Mouse (Mus musculus): ENCODE data around the gene Snx30.

DNA sequence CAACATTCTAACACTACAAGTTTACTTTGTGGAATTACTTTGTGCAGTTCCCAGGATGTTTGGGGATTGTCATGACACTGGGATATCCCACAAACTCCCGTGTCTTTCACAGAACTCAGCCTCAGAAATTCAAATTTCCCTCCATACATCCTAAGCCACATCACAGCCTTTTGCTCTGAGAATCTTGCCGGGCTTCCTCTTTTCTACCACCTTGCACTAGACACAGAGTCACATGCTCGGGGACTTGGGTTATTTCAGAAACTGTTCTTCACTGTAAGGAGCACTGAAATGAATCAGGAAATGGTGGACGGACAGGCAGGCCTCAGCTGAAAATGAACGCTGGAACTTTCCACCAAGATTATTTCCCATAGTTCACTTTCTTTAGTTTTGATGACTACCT, 2.3 kb upstream of the Snx30 start:
- TF ChIP-seq TBP (IDR thresholded peaks at IDR 0.05; ENCODE audit: low read depth, low read length): peak; percentile 70; the same call in 1 of the 2 replicates
- TF ChIP-seq MAFK (IDR thresholded peaks at IDR 0.05; ENCODE audit: borderline replicate concordance, low read depth, low read length): no peak
- TF ChIP-seq CHD2 (IDR thresholded peaks at IDR 0.05; ENCODE audit: low read length): no peak
- peak; percentile 62; the same call in 1 of the 2 replicates for TF ChIP-seq ELF1 (IDR thresholded peaks at IDR 0.05; ENCODE audit: low read depth, low read length)
- no peak for TF ChIP-seq CTCF (IDR thresholded peaks at IDR 0.05 in 2 of 3, conservative IDR thresholded peaks at IDR 0.05 in 1 of 3; ENCODE audit: control insufficient read depth in 1 of 3, insufficient read depth in 1 of 3, low read depth in 2 of 3, low read length in 3 of 3, poor library complexity in 1 of 3, severe bottlenecking in 1 of 3)
- TF ChIP-seq TAL1 (IDR thresholded peaks at IDR 0.05; ENCODE audit: low read length): no peak
- TF ChIP-seq HCFC1 (IDR thresholded peaks at IDR 0.05; ENCODE audit: low read depth, low read length): 0 out of 2 replicates have a peak, but pooled peaks have one; percentile 33
- TF ChIP-seq SMC3 (IDR thresholded peaks at IDR 0.05; ENCODE audit: low read depth, low read length): no peak
- peak; percentile 33 to 52; a peak in 2 of 4 replicates for TF ChIP-seq EP300 (IDR thresholded peaks at IDR 0.05; ENCODE audit: low read depth in 1 of 2, low read length in 2 of 2)
- TF ChIP-seq E2F4 (IDR thresholded peaks at IDR 0.05; ENCODE audit: borderline replicate concordance, low read depth, low read length): peak; percentile 74
- 0 out of 4 replicates have a peak, but pooled peaks of 1 of the 2 experiments have one; percentile 28 for TF ChIP-seq POLR2A (IDR thresholded peaks at IDR 0.05; ENCODE audit: control insufficient read depth in 1 of 2, insufficient read depth in 1 of 2, low read depth in 1 of 2, low read length in 2 of 2, poor library complexity in 1 of 2)
- TF ChIP-seq MAZ (IDR thresholded peaks at IDR 0.05; ENCODE audit: low read depth, low read length): no peak
- no peak for TF ChIP-seq ZNF384 (IDR thresholded peaks at IDR 0.05; ENCODE audit: low read depth, low read length)

Measured in MEL (cell line).